Mouse (Mus musculus) embryo, embryonic 11.5 days (tissue): ENCODE results near the gene Gm3417.
A peak's percentile ranks its signal among the peaks of the same experiment; 100 is the strongest.
"Not testable (repeated sequence)": the region's sequence is repeated elsewhere in the genome, so short reads cannot be mapped to it uniquely, and the experiment has no call there.

Source experiments
- DNase-seq: peaks from one replicate; pipeline ENCODE4 v3.0.0-alpha.2; 2012; ENCODE audit warnings: low read depth, low spot score

The Gm3417 gene

DNA sequence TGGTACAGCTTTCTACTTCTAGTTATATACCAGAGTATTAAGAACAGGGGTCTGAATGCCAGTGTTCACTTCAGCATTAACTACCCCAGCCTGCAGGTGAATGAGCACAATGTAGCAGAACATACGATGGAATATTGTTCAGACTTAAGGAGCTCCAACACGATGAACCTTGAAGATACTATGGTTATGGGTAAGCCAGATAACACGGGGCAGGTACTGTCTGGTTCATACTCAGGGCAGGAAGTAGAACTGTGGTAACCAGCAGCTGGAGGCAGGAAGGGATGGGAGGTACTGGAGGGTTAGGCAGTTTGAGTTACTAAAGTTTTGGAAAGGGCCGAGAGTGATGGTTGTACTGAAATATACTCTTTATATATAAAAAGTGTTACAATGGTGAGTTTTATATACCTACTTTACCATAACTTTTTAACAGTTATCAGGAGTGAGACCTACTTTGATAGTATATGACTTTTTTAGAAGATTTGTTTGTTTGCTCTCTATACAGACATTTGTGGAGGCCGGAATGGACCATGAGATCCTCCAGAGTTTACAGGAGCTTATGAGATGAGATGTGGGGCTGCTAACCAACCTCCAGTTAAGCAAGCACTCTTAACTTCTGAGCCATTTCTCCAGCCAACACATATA, 19.8 kb downstream of the Gm3417 start:
- no peak for DNase-seq

- DNase-seq = no peak
Measured at GRCm38 (mm10) chr17:14953452-14953851, 25.1 kb downstream of the Gm3417 start.

DNA sequence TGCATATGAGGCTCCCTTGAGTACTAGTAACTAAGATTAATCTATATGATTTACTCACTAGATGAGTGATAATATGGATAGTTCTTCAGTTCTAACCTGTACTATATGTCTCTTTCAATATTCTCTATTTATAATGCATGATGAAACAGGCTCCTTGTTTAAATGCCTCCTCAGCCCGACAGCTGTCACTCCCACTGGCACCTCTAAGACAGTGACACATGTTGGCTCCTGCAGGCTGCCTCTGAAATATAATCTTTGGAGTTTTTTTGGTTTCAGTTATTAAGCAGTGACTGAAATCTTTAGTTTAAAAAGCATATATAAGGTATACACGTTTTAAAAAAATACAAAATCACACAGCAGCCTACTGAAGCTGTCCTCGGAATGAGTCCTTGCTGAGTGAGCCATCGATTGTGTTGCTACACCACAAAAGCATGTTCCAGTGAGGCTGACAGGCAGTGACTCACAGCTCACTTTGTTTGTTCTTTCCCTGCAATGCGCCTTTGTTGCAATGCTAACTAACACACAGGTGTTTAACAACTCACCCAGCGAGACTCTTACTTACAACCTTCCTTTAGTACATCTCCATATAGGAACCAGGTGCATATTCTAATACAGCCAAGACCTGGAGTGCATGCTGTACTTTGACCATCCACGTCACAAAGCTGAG, 29.3 kb downstream of the Gm3417 start:
- no peak for DNase-seq

- no peak for DNase-seq
Measured at GRCm38 (mm10) chr17:14944551-14944950, 34.0 kb downstream of the Gm3417 start.

GRCm38 (mm10) chr17:14943729-14944059, 34.9 kb downstream of the Gm3417 start:
- DNase-seq = no peak

DNA sequence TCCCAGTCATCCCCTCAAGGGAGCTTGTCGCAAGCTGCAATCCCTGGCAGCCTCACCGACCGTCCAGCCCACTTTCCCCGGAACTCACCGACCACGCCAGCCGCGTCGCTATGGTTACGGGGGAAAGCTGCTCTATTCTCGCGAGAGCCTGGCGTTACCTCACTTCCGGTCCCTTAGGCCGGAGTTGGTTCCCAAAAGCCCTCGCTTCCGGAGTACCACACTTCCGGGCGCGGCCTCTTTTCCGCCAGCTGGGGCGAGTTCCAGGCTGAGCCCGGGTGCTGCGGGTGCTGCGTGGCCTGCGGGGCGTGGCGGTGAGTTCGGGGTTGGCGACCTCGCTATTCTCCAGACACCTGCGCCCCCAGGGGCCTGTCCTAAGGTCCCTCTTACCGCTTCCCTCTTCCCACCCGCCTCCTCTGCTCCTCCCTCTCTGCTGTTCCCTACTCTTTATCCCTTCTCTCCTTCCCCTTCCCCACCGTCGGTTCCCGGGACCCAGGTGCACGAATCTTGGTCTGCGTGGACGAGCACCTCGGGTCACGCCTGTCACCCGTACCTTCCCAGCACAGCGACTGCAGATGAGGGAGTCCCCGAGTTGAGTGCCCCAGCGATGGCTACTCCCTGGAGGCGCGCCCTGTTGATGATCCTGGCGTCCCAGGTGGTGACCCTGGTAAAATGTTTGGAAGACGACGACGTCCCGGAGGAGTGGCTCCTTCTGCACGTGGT, 35.4 kb downstream of the Gm3417 start, which contains the start of the genes Wdr27 and 1600012H06Rik:
Wdr27 (minus strand) TSS at position 150 of the 720 bp plus-strand sequence.
1600012H06Rik (plus strand) TSS at position 176 of the 720 bp plus-strand sequence.
- peak; percentile 99 for DNase-seq

GRCm38 (mm10) chr17:14942181-14942580, 36.4 kb downstream of the Gm3417 start:
- DNase-seq = not testable (repeated sequence)

- DNase-seq = no peak
Measured at GRCm38 (mm10) chr17:14935841-14936605, 42.6 kb downstream of the Gm3417 start.

GRCm38 (mm10) chr17:14935280-14935679, 43.3 kb downstream of the Gm3417 start:
- DNase-seq = not testable (repeated sequence)

- DNase-seq = no peak
Measured at GRCm38 (mm10) chr17:14931469-14931868, 47.1 kb downstream of the Gm3417 start.

DNA sequence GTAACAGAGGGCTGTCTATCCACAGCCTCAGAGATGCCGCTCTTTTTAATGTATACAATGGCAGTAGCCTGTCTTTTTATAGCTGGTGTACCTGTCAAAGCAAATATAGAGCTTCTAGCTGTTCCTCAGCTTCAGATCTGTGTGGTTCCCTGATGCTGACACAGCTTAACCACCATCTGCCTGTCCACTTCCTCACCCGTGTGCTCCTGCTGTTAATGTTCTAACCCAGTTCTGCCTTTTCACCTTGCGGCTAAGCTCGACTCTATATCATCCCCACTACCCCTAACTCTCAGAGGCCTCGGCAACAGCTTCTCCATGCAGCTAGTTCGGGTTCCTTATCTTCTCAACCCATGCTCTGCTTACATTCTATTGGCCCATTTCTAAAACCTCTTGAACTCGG, 47.9 kb downstream of the Gm3417 start:
- no peak for DNase-seq

- no peak for DNase-seq
Measured at GRCm38 (mm10) chr17:14928631-14929030, 50.0 kb downstream of the Gm3417 start.

DNA sequence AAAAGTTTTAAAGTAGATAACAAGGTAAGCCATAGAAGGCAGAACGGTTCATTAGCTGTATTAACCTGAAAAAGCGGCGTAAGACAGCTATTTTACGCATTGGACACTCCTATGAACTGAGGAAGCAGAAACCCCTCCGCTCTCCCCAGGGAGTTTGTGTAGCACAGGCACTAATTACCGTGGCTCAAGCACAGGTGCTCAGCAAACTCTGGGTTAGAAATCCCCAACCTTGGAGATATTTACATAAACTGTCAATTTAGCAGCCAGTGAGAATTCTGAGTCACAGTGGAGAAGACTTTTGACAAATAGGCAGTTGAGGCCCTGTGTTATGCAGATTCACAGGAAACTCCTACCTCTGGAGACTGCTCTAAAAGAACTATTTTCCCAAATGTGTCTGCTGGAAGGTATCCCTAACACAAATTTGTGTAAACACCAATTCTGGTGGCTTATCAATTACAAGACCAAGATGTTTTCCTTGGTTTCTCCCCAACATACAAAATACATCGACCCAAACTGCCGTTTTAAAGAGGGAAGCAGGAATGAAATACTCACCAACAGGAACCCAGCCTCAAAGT, 50.9 kb downstream of the Gm3417 start:
- no peak for DNase-seq

DNA sequence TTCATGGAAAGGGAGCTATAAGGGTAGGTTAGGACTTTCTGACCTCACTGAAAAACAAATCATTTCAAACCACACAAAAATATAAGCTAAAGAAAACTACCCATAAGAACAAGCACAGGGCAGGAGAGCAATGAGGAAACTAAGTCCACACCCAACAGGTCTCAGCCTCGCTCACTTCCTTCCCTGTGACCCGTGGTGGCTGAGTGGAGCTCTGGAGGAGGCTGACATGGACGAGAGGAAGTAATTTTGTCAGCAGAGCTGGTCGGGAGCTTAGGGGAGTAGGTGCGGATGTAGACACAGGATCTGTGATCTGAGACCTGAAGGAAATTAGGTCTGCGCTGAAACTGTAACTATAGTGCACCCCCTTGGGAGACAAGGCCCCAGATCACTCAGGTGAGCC, 57.0 kb downstream of the Gm3417 start:
- DNase-seq = no peak

DNA sequence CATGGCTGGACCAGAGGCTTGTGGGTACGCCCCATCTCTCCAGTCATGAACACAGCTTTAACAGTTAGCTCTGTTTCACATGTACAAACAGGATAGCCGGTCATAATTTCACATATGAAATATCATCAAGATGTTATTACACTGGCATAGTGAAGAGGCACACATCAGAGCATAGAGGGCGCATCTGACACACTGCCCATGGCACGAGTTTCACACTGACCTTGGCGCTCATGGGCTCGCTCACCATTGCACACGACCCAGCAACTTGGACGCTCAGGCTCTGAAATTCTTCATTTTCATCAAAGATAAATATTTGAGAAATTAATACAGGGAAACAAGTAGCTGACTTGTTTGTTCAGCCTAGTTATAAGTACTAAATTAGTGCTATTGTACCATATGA, 60.7 kb downstream of the Gm3417 start:
- DNase-seq = no peak

DNA sequence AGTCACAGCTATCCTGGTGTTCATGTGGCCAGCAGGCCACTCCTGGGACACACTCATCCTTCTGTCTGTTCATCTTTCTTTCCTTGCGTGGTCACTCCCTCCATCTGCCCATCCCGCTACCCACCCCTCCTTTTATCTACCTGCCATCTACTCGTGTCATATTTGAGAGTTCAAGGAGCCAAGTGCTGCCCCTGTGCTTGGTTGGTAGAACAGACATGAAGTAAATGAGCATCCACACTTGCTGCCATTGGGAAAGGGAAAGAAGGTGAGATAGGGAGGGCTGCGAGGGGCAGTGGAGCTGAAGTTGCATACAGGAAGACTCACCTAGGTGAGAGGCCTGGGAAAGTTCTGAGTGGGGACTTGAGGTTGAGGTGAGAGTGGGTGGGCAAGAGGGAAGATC, 64.2 kb downstream of the Gm3417 start:
- DNase-seq = no peak
